Mouse (Mus musculus) cortical plate, adult 2 months (tissue): ENCODE results near the gene Abt1. TPM values are rescaled to one million over a fixed set of nuclear protein-coding genes. Genes with fewer than 3 reads are reported as not detected.

Source experiments
- H3K27ac ChIP-seq: fragments of 200-500 bp; 2 replicates; pipeline ENCODE4 v1.5.1; 2012; ENCODE audit warnings: low read length, control low read depth, inconsistent platforms; ENCODE audit not compliant: insufficient read depth
- H3K4me1 ChIP-seq: fragments of 200-500 bp; 2 replicates; pipeline ENCODE4 v1.6.1; 2011; ENCODE audit warnings: low read length; ENCODE audit not compliant: control insufficient read depth, insufficient read depth
- H3K4me3 ChIP-seq: fragments of 200-500 bp; 2 replicates; pipeline ENCODE4 v1.5.1; 2011; ENCODE audit warnings: mild to moderate bottlenecking, low read length, control low read depth; ENCODE audit not compliant: insufficient read depth
- CTCF ChIP-seq: fragments of 200-500 bp; IDR thresholded peaks from 2 replicates; pipeline ENCODE4 v1.5.1; 2011; ENCODE audit warnings: mild to moderate bottlenecking, control low read depth, low read length; ENCODE audit not compliant: insufficient read depth; ENCODE audit errors: extremely low read depth
- POLR2A ChIP-seq: fragments of 200-500 bp; IDR thresholded peaks from 2 replicates; pipeline ENCODE4 v1.6.1; 2011; ENCODE audit warnings: mild to moderate bottlenecking, low read length, control low read depth; ENCODE audit not compliant: insufficient read depth; ENCODE audit errors: extremely low read depth
- polyA plus RNA-seq: library from polyadenylated mRNA; depleted of rRNA; stranded (reverse); fragments of >200 nt; gene quantifications from 2 replicates; pipeline ENCODE4 v1.2.3, GENCODE M21; 2012; rRNA removed

Abt1 gene
- polyA plus RNA-seq, 1 experiment: 7.8 TPM

- H3K4me3 ChIP-seq: no peak overlapping the region
Measured at GRCm38 (mm10) chr13:23370075-23370474, 53.6 kb downstream of the Abt1 start.

GRCm38 (mm10) chr13:23369421-23369765, 54.3 kb downstream of the Abt1 start:
- TF ChIP-seq CTCF: no peak
- no peak for TF ChIP-seq POLR2A
- Histone ChIP-seq H3K4me1 (peaks cover 2% of the 10 kb centered on the region; the same call in 1 of the 2 replicates), H3K27ac (no peak overlapping the region), H3K4me3 (peak overlapping the region; percentile 45)

More at GRCm38 (mm10) chr13:23370075-23370474, 53.6 kb downstream of the Abt1 start:
- Histone ChIP-seq H3K4me1 (peaks cover 2% of the 10 kb centered on the region; the same call in 1 of the 2 replicates), H3K27ac (no peak overlapping the region)
- TF ChIP-seq POLR2A (no peak), CTCF (no peak)

GRCm38 (mm10) chr13:23368583-23369420, 54.9 kb downstream of the Abt1 start, which contains the start of gene Zfp322a:
Zfp322a (minus strand) TSS chr13:23369208.
- Histone ChIP-seq H3K4me3 (peak within 1 kb of the TSS; percentile 45), H3K4me1 (peaks cover 2% of the 10 kb centered on the region; the same call in 1 of the 2 replicates), H3K27ac (peak within 1 kb of the TSS; percentile 65)
- no peak for TF ChIP-seq CTCF
- TF ChIP-seq POLR2A: peak; percentile 94

Other genes starting within 250 kb of the Abt1 start
- not detected in 2 replicates for gene Vmn1r220, start 235.9 kb downstream of the Abt1 start, polyA plus RNA-seq
- gene Vmn1r221, start 209.7 kb downstream of the Abt1 start, polyA plus RNA-seq: not detected in 2 replicates
- not detected in 2 replicates for gene Vmn1r222, start 187.9 kb downstream of the Abt1 start, polyA plus RNA-seq
- not detected in 2 replicates for gene Vmn1r223, start 176.7 kb downstream of the Abt1 start, polyA plus RNA-seq
- gene Zfp322a, start 54.7 kb downstream of the Abt1 start, polyA plus RNA-seq: 14.3 and 14.8 TPM in 2 replicates
- 0.04 and 0.06 TPM in 2 replicates for gene Btn1a1, start 42.0 kb upstream of the Abt1 start, polyA plus RNA-seq
- gene Btn2a2, start 65.0 kb upstream of the Abt1 start, polyA plus RNA-seq: 0.69 and 0.95 TPM in 2 replicates
- 20.7 and 34.8 TPM in 2 replicates for gene Hist1h4h, start 107.2 kb upstream of the Abt1 start, polyA plus RNA-seq
- 6.4 and 14.2 TPM in 2 replicates for gene Hist1h2af, start 110.0 kb upstream of the Abt1 start, polyA plus RNA-seq
- gene Hist1h3g, start 111.6 kb upstream of the Abt1 start, polyA plus RNA-seq: 0.74 and 0.92 TPM in 2 replicates
- 0.29 and 0.38 TPM in 2 replicates for gene Hist1h2bh, start 119.5 kb upstream of the Abt1 start, polyA plus RNA-seq
- gene Hist1h3f, start 120.2 kb upstream of the Abt1 start, polyA plus RNA-seq: 0.73 TPM in 1 of 2 replicates, not detected in the other
- 4.5 and 13.1 TPM in 2 replicates for gene Hist1h4f, start 127.8 kb upstream of the Abt1 start, polyA plus RNA-seq
- gene Hist1h1d, start 129.4 kb upstream of the Abt1 start, polyA plus RNA-seq: 0.04 and 0.08 TPM in 2 replicates
- 1.2 and 2.9 TPM in 2 replicates for gene Hist1h3e, start 138.5 kb upstream of the Abt1 start, polyA plus RNA-seq
- 0.50 and 1.1 TPM in 2 replicates for gene Hist1h2ae, start 147.4 kb upstream of the Abt1 start, polyA plus RNA-seq
- 7.8 and 11.4 TPM in 2 replicates for gene Hist1h2bg, start 147.5 kb upstream of the Abt1 start, polyA plus RNA-seq
- gene Hist1h2bf, start 150.3 kb upstream of the Abt1 start, polyA plus RNA-seq: 0.67 TPM in 1 of 2 replicates, not detected in the other
- 0.32 and 0.92 TPM in 2 replicates for gene Hist1h2ad, start 150.5 kb upstream of the Abt1 start, polyA plus RNA-seq
- gene Hist1h3d, start 151.9 kb upstream of the Abt1 start, polyA plus RNA-seq: 2.6 and 3.0 TPM in 2 replicates
- gene Hist1h4d, start 157.7 kb upstream of the Abt1 start, polyA plus RNA-seq: 4.4 and 8.9 TPM in 2 replicates
- 4.2 and 4.6 TPM in 2 replicates for gene Hist1h2be, start 197.3 kb upstream of the Abt1 start, polyA plus RNA-seq
- gene Hist1h1e, start 198.7 kb upstream of the Abt1 start, polyA plus RNA-seq: 4.0 and 4.6 TPM in 2 replicates